Mouse (Mus musculus): ENCODE measurements at regions not wholly inside any gene's neighbourhood (a gene's known extent, or its start where the extent isn't known, plus 50 kb on each side); places are given as distances from the start of the nearest gene placed in this dataset.

GRCm38 (mm10) chr1:45216272-45216671, 95.1 kb upstream of the Col3a1 start:
- TF ChIP-seq CTCF (IDR thresholded peaks at IDR 0.05; ENCODE audit: borderline replicate concordance, extremely low read depth, insufficient read depth, insufficient read length) (no peak), POLR2A (IDR thresholded peaks at IDR 0.05; ENCODE audit: borderline replicate concordance, extremely low read depth, insufficient read depth, insufficient read length, poor library complexity, severe bottlenecking) (no peak)
